In the genomic region with DNA sequence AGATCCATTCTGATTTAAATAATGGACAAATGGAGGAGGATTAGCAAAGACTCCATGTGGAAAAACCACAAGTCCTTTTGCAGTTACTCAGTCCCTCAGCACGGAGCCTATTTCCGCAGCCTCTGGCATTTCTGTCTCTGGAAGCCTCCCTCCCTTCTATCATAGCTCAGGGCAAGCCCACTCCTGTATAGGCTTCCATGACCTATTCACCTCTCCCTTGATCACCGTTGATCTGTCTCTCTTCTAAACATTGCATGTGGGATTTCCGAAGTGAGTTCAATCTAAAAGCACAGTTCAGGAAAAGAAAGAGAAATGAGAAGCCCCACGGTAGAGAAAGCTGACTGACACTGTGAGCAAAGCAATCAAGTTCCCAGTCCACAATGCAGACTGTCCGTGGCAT, we compare ENCODE assay signal across 28 mouse cellular contexts. TPM values are rescaled to one million over a fixed set of nuclear protein-coding genes. Genes with fewer than 3 reads are reported as not detected.
"Had no signal": no experiment of that assay in that cellular context is flagged by ENCODE, and none has a peak within 500 bp of the region (broad histone marks: within the 10 kb centered on the region; RNA-seq: fewer than 3 reads in every experiment).

No protein-coding gene starts in this region.

- H3K27me3 ChIP-seq: heart, embryonic 12.5 days; hindbrain, embryonic 12.5 days; intestine, embryonic 15.5 days; limb, embryonic 12.5 days; liver, embryonic 13.5 days; liver, embryonic 15.5 days had no signal

- DNase-seq: gastrocnemius, postnatal 10 days; gastrocnemius, postnatal 25 days; heart, adult 18-20 months; heart, postnatal 10 days; heart, postnatal 4 days; kidney, adult 18-20 months; kidney, adult 8-10 months; kidney, postnatal 10 days; kidney, postnatal 25 days; kidney, postnatal 4 days; liver; liver, embryonic 13.5 days had no signal

- H3K4me2 ChIP-seq: heart, embryonic 12.5 days; hindbrain, embryonic 12.5 days; hindbrain, embryonic 14.5 days; intestine, embryonic 15.5 days; limb, embryonic 12.5 days; liver, embryonic 11.5 days; liver, embryonic 13.5 days; liver, embryonic 15.5 days had no signal

- H3K4me3 ChIP-seq: heart, embryonic 10.5 days; heart, embryonic 12.5 days; hindbrain, embryonic 10.5 days; hindbrain, embryonic 12.5 days; intestine, embryonic 15.5 days; layer of hippocampus, adult 2 months; left cerebral cortex, adult 2 months; limb, embryonic 10.5 days; limb, embryonic 12.5 days; liver, embryonic 13.5 days; liver, embryonic 15.5 days had no signal

- H3K9ac ChIP-seq: heart, embryonic 12.5 days; hindbrain, embryonic 12.5 days; hindbrain, embryonic 14.5 days; intestine, embryonic 15.5 days; limb, embryonic 12.5 days; liver, embryonic 13.5 days; liver, embryonic 15.5 days had no signal

- H3K9me3 ChIP-seq: heart, embryonic 10.5 days; heart, embryonic 12.5 days; hindbrain, embryonic 10.5 days; hindbrain, embryonic 12.5 days; intestine, embryonic 15.5 days; limb, embryonic 10.5 days; limb, embryonic 12.5 days; liver, embryonic 13.5 days; liver, embryonic 15.5 days had no signal

- H3K27ac ChIP-seq: heart, embryonic 10.5 days; hindbrain, embryonic 10.5 days; hindbrain, embryonic 12.5 days; hindbrain, embryonic 14.5 days; intestine, embryonic 15.5 days; layer of hippocampus, adult 2 months; left cerebral cortex, adult 2 months; limb, embryonic 10.5 days; limb, embryonic 12.5 days; liver, embryonic 13.5 days; liver, embryonic 15.5 days had no signal

- H3K36me3 ChIP-seq: heart, embryonic 10.5 days; heart, embryonic 12.5 days; hindbrain, embryonic 10.5 days; hindbrain, embryonic 12.5 days; intestine, embryonic 15.5 days; limb, embryonic 10.5 days; limb, embryonic 12.5 days; liver, embryonic 13.5 days; liver, embryonic 15.5 days had no signal

- ATAC-seq: hindbrain, embryonic 16.5 days; inflammation-experienced regulatory T-cells, adult 6 months; intestine, embryonic 15.5 days; intestine, postnatal 0 days had no signal

- H3K4me1 ChIP-seq: heart, embryonic 10.5 days; heart, embryonic 12.5 days; hindbrain, embryonic 12.5 days; intestine, embryonic 15.5 days; limb, embryonic 12.5 days; liver, embryonic 13.5 days; liver, embryonic 15.5 days had no signal

RNA-seq across cellular contexts. Expression of a gene that starts 20.2 kb away (rescaled TPM):
- total RNA-seq: granulocyte monocyte progenitor cell, adult 5-6 weeks had no signal
- polyA plus RNA-seq: inflammation-experienced regulatory T-cells, adult 6 months had no signal
